Mouse (Mus musculus): ENCODE data around the gene Zc2hc1c.

DNA sequence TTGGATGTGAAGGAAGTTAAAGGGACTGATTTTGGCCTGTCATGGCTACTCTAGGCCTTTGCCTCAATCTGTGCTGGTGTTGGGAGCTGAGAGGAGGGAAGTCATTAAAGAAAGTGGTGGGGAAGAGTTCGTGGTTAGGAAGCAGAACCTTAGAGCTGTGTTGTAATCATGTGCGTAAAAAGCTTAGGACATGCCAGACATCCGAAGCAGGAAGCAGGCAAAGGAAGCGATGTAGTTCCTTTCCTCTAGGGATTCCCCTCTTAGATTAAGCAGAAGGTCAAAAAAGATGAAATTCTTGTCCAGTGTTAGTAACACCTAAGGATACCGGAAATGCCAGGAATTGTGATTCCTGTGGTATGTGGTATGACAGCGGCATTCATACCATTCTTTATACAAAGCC, 59.9 kb downstream of the Zc2hc1c start:
- TF ChIP-seq CTCF (IDR thresholded peaks at IDR 0.05; ENCODE audit: extremely low read depth, insufficient read depth, low read length) (no peak), POLR2A (IDR thresholded peaks at IDR 0.05; ENCODE audit: extremely low read depth, insufficient read depth, low read length) (no peak)
